Mouse (Mus musculus) cerebellum, adult 2 months (tissue): ENCODE results near the gene Tfb1m.

Experiments
- CTCF ChIP-seq: fragments of 200-500 bp; IDR thresholded peaks from 2 replicates; pipeline ENCODE4 v1.5.1; 2011; ENCODE audit warnings: low read depth, mild to moderate bottlenecking, control low read depth, low read length, moderate library complexity, borderline replicate concordance; ENCODE audit not compliant: insufficient read depth
- POLR2A ChIP-seq: fragments of 200-500 bp; IDR thresholded peaks from 2 replicates; pipeline ENCODE4 v1.6.1; 2011; ENCODE audit warnings: low read length, control low read depth, borderline replicate concordance; ENCODE audit not compliant: insufficient read depth

DNA sequence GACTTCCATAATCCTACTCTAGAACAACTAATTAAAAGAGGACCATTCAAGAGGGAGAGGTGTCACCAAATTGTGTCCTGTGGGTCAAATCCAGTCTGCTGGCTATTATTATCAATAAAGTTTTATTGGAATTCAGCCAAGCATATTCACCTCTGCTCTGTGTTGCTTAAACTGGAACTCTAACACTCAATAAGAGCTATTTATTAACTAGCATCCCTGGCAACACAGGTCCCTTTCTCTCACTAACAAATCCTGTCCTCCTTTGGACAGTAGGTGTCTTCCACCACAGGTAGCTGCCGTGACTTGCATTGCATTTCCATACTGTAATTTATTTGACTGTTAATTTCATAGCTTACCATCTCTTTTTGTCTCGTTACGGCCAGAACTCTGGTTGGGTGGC lies 61.5 kb downstream of the Tfb1m start:
- TF ChIP-seq CTCF: no peak
- TF ChIP-seq POLR2A: no peak
